Mouse (Mus musculus) limb, embryonic 11.5 days (tissue): ENCODE measurements at regions not wholly inside any gene's neighbourhood (a gene's known extent, or its start where the extent isn't known, plus 50 kb on each side); places are given as distances from the start of the nearest gene placed in this dataset.
A peak's percentile ranks its signal among the peaks of the same experiment; 100 is the strongest.
"Not testable (repeated sequence)": the region's sequence is repeated elsewhere in the genome, so short reads cannot be mapped to it uniquely, and the experiment has no call there.

Source experiments
- ATAC-seq: fragments of 200-750 bp; cut with Nextera tagmentation; 2 replicates; pipeline ENCODE4 v1.8.0; 2017; ENCODE audit warnings: low read depth; ENCODE audit not compliant: insufficient number of reproducible peaks, low FRiP score, low TSS enrichment
- DNase-seq: peaks from one replicate; pipeline ENCODE4 v3.0.0-alpha.2; 2015; ENCODE audit warnings: low spot score
- H3K27ac ChIP-seq: fragments of 300-500 bp; sonication (generic); replicated peaks from 2 replicates; pipeline ENCODE4 v1.5.1; 2014; ENCODE audit warnings: low read depth, mild to moderate bottlenecking, low read length
- H3K27me3 ChIP-seq: fragments of 300-500 bp; sonication (generic); 2 replicates; pipeline ENCODE4 v1.6.1; 2014; ENCODE audit warnings: mild to moderate bottlenecking, low read length, mixed read lengths; ENCODE audit not compliant: control insufficient read depth, insufficient read depth
- H3K36me3 ChIP-seq: fragments of 300-500 bp; sonication (generic); 2 replicates; pipeline ENCODE4 v1.6.1; 2014; ENCODE audit warnings: mild to moderate bottlenecking, low read length, moderate library complexity, mixed read lengths; ENCODE audit not compliant: control insufficient read depth, insufficient read depth
- H3K4me1 ChIP-seq: fragments of 300-500 bp; sonication (generic); 2 replicates; pipeline ENCODE4 v1.6.1; 2014; ENCODE audit warnings: low read length, mixed read lengths; ENCODE audit not compliant: control insufficient read depth, insufficient read depth
- H3K4me2 ChIP-seq: fragments of 300-500 bp; sonication (generic); 2 replicates; pipeline ENCODE4 v1.6.1; 2014; ENCODE audit warnings: low read depth, mild to moderate bottlenecking, moderate library complexity; ENCODE audit not compliant: severe bottlenecking
- H3K4me3 ChIP-seq: fragments of 300-500 bp; sonication (generic); 2 replicates; pipeline ENCODE4 v1.5.1; 2014; ENCODE audit warnings: low read depth, low read length
- H3K9ac ChIP-seq: fragments of 300-500 bp; sonication (generic); 2 replicates; pipeline ENCODE4 v1.6.1; 2014; ENCODE audit warnings: mild to moderate bottlenecking, low read length
- H3K9me3 ChIP-seq: fragments of 300-500 bp; sonication (generic); 2 replicates; pipeline ENCODE4 v1.6.1; 2016; ENCODE audit warnings: low read length; ENCODE audit not compliant: control insufficient read depth
- WGBS: fragments of 180-500 bp; shearing (Covaris S2); extraction: QIAGEN DNeasy Blood & Tissue Kit; methylation state at CpG from one replicate; pipeline ENCODE4 v1.1.7; 2014; 5-methylcytosine and 5-hydroxymethylcytosine counted together

DNA sequence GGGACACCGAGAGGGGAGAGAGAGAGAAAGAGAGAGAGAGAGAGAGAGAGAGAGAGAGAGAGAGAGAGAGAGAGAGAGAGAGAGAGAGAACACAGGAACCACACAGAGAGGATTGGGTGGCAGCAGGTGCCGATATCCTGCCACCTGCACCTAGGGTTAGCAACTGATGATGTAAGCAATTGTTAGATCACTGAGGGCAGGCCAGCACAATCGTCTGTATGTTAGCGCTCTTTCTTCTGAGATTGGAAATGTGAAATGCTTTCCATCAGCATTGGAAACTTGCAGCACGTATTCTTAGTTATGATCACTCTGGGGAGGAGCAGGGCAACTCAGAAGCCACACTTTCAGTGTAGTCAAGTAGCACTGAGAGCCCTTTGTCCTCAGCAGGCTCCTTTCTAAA, 459.4 kb downstream of the Dad1 start:
- DNase-seq: no peak
- Histone ChIP-seq H3K36me3 (no peaks in the 10 kb centered on the region), H3K4me1 (no peaks in the 10 kb centered on the region), H3K4me3 (no peak overlapping the region), H3K27me3 (no peaks in the 10 kb centered on the region), H3K9ac (no peak overlapping the region), H3K4me2 (no peak overlapping the region), H3K27ac (no peak overlapping the region), H3K9me3 (no peaks in the 10 kb centered on the region)
- WGBS: 80% methylated on average over 5 of the region's 5 CpGs
- ATAC-seq: no peak

DNA sequence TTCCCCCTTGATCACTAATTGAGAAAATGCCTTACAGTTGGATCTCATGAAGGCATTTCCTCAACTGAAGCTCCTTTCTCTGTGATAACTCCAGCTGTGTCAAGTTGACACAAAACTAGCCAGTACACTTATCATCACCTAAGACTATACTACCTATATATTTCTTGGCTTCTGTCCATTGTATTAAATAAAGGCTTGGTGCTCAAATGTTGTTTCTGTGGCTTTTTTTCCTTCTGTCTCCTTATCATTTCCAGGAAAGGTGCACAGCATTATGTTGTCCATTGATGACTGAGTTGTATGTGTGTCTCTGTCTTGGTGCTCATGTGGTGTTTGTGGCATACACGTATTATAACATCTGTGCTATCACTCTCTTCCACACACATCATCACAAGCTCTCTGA, 461.5 kb downstream of the Dad1 start:
- 92% methylated on average over 1 of the region's 1 CpGs for WGBS
- H3K36me3 ChIP-seq, H3K4me3 ChIP-seq, ATAC-seq, H3K27ac ChIP-seq, H3K9ac ChIP-seq, H3K27me3 ChIP-seq, H3K4me1 ChIP-seq, H3K4me2 ChIP-seq, DNase-seq, H3K9me3 ChIP-seq: not testable (repeated sequence)

DNA sequence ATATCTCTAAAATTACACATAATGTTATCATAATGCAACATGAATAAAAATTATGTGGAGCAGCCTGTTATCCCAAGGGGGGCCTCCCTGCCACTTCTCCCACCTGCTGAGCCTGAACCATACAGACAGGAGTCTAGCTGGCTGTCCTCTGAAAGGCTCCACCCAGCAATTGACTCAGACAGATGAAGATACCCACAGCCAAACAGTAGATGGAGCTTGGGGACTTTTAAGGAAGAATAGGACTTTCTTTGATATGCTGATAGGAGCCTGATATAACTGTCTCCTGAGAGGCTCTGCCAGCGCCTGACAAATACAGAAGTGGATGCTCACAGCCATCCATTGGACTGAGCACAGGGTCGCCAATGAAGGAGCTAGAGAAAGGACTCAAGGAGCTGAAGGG, 468.4 kb downstream of the Dad1 start:
- H3K4me3 ChIP-seq, H3K27ac ChIP-seq, H3K4me2 ChIP-seq, H3K9ac ChIP-seq, H3K9me3 ChIP-seq, H3K4me1 ChIP-seq, DNase-seq, ATAC-seq, H3K36me3 ChIP-seq, H3K27me3 ChIP-seq: not testable (repeated sequence)
- 77% methylated on average over 2 of the region's 2 CpGs for WGBS

DNA sequence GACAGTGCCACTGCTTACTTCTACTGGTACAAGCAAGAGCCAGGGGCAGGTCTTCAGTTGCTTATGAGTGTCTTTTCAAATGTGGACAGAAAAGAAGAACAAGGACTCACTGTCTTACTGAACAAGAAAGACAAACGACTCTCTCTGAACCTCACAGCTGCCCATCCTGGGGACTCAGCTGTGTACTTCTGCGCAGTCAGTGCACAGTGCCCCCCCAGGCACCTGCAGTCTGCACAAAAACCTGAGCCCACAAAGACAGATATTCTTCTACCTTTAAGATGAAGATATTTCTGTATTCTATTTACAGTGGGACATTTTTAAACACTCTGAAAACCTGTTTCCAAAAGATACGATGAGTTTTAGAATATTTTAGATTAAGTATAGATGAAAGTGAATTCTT, 476.5 kb downstream of the Dad1 start:
- Histone ChIP-seq H3K9me3 (no peaks in the 10 kb centered on the region), H3K4me1 (no peaks in the 10 kb centered on the region), H3K27ac (no peak overlapping the region), H3K4me3 (no peak overlapping the region), H3K9ac (no peak overlapping the region), H3K4me2 (no peak overlapping the region), H3K27me3 (no peaks in the 10 kb centered on the region), H3K36me3 (no peaks in the 10 kb centered on the region)
- ATAC-seq: no peak
- 86% methylated on average over 3 of the region's 3 CpGs for WGBS
- DNase-seq: no peak

DNA sequence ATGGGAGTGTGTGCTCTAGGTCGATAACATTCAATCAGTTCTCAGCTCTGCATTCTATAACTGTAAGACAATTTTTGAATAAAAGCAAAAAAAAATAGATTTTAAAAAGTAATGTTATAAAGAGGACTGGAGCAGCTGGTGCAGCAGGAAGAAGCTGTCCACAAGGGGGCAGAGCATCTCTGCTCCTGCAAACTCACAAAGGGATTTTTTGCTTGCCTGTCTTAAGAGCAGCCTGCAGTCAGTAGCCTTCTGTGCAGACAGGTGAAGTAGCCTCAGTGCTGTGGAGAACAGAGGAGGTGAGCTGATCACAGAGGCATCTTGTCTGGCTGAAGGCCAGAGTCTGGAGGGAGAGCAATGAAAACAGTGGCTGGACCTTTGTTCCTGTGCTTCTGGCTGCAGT, 477.2 kb downstream of the Dad1 start:
- not testable (repeated sequence) for ATAC-seq, H3K27me3 ChIP-seq, H3K9me3 ChIP-seq, H3K9ac ChIP-seq, H3K36me3 ChIP-seq, H3K4me3 ChIP-seq, H3K4me1 ChIP-seq, H3K27ac ChIP-seq, H3K4me2 ChIP-seq
- DNase-seq: peak; percentile 49
- 70% methylated on average over 1 of the region's 1 CpGs for WGBS

DNA sequence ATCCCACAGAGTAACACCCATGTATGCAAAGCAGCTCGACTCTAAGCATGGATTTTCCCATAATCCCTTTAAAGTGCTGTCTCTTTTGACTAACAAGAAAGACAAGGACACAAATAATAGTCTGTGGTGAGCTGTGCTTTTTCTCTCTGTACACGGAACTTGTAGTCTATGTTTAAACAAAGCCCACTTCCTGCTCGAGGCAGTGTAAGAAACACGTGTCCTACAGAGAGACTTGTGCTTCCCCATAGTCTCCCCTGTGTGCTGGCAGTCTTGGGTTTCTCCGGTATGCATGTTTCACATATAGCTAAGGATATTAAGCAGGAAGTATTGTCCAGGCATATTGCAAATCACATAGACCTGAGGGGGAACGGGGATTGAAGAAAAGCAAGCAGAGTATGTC, 487.4 kb downstream of the Dad1 start:
- H3K4me1 ChIP-seq, H3K27ac ChIP-seq, DNase-seq, H3K27me3 ChIP-seq, H3K9me3 ChIP-seq, H3K4me2 ChIP-seq, H3K36me3 ChIP-seq, H3K9ac ChIP-seq, H3K4me3 ChIP-seq, ATAC-seq: not testable (repeated sequence)
- 82% methylated on average over 6 of the region's 6 CpGs for WGBS

- ATAC-seq, H3K27ac ChIP-seq, H3K27me3 ChIP-seq, H3K4me3 ChIP-seq, H3K36me3 ChIP-seq, H3K9me3 ChIP-seq, DNase-seq, H3K4me2 ChIP-seq, H3K4me1 ChIP-seq, H3K9ac ChIP-seq: not testable (repeated sequence)
- WGBS: 89% methylated on average over 1 of the region's 1 CpGs
These were observed 488.0 kb downstream of the Dad1 start for GRCm38 (mm10) chr14:53765918-53766317.

DNA sequence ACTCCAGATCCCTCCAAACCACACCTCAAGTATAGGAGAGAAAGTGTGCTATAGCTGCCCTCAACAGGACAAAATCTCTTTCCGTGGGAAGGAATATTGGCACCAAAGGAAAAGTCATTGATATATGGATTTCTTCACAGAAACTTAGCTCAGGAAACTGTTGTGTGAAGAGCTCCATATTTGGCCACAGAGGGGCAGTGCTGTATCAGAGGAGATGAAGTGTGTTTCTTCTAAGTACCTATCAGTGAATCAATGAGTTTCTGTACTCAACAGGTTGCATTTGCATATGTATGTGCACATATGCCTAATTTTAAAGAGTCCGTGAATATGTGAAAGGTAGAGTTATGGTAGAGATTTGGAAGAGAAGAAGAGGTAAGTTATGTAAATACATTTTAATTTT, 493.3 kb downstream of the Dad1 start:
- H3K4me2 ChIP-seq, H3K36me3 ChIP-seq, H3K9ac ChIP-seq, H3K9me3 ChIP-seq, H3K4me1 ChIP-seq, H3K4me3 ChIP-seq, ATAC-seq, DNase-seq, H3K27me3 ChIP-seq, H3K27ac ChIP-seq: not testable (repeated sequence)
- 67% methylated on average over 2 of the region's 2 CpGs for WGBS

DNA sequence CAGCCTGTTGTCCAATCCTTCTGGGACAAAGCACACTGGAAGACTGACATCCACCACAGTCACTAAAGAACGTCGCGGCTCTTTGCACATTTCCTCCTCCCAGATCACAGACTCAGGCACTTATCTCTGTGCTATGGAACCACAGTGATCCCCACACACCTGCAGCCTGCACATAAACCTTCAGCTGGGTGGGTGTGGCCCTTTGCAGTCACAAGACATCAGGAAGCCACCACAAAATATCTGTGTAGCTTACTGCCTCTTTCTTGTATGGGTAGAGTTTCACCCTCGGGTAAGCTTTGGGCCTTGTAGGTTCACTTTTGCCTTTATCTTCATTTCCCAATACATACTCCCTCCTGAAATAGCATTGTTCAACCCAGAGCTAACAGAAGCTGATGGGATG, 496.1 kb downstream of the Dad1 start:
- H3K27me3 ChIP-seq, ATAC-seq, H3K9ac ChIP-seq, H3K4me3 ChIP-seq, H3K4me2 ChIP-seq, H3K4me1 ChIP-seq, H3K36me3 ChIP-seq, H3K9me3 ChIP-seq, H3K27ac ChIP-seq, DNase-seq: not testable (repeated sequence)
- 80% methylated on average over 4 of the region's 4 CpGs for WGBS
